Mouse (Mus musculus) embryonic facial prominence, embryonic 10.5 days (tissue): ENCODE results near the gene Ttc7. TPM values are rescaled to one million over a fixed set of nuclear protein-coding genes. Genes with fewer than 3 reads are reported as not detected.
A peak's percentile ranks its signal among the peaks of the same experiment; 100 is the strongest.

Experiments used
- DNase-seq: peaks from one replicate; pipeline ENCODE4 v3.0.0-alpha.2; 2017; ENCODE audit warnings: low spot score
- H3K27ac ChIP-seq: fragments of 300-500 bp; sonication (generic); replicated peaks from 2 replicates; pipeline ENCODE4 v1.5.1; 2016; ENCODE audit warnings: mild to moderate bottlenecking
- H3K27me3 ChIP-seq: fragments of 300-500 bp; sonication (generic); replicated peaks from 2 replicates; pipeline ENCODE4 v1.6.1; 2016; ENCODE audit warnings: low read depth, mild to moderate bottlenecking; ENCODE audit not compliant: poor library complexity, severe bottlenecking
- H3K36me3 ChIP-seq: fragments of 300-500 bp; sonication (generic); replicated peaks from 2 replicates; pipeline ENCODE4 v1.6.1; 2016; ENCODE audit warnings: mild to moderate bottlenecking, moderate library complexity
- H3K4me1 ChIP-seq: fragments of 300-500 bp; sonication (generic); 2 replicates; pipeline ENCODE4 v1.6.1; 2016
- H3K4me3 ChIP-seq: fragments of 300-500 bp; sonication (generic); 2 replicates; pipeline ENCODE4 v1.5.1; 2016; ENCODE audit warnings: mild to moderate bottlenecking, moderate library complexity
- H3K9me3 ChIP-seq: fragments of 300-500 bp; sonication (generic); 2 replicates; pipeline ENCODE4 v1.6.1; 2016; ENCODE audit warnings: mild to moderate bottlenecking
- WGBS: fragments of 180-500 bp; shearing (Covaris S2); methylation state at CpG from one replicate; pipeline ENCODE4 v1.1.7; 2016; 5-methylcytosine and 5-hydroxymethylcytosine counted together
- polyA plus RNA-seq: library from polyadenylated mRNA; unstranded; fragments of >200 nt; fragmentation: Nextera tagmentation; extraction: Ambion mirVana; gene quantifications from 2 replicates; pipeline ENCODE4 v1.2.1, GENCODE M21; 2016

Gene Ttc7
- polyA plus RNA-seq, 1 experiment from 2014 or later: 3.6 TPM

GRCm38 (mm10) chr17:87385835-87386234 is 103.1 kb downstream of the Ttc7 start:
- Histone ChIP-seq H3K36me3 (no peaks in the 10 kb centered on the region), H3K4me3 (no peak overlapping the region), H3K27me3 (no peaks in the 10 kb centered on the region), H3K27ac (no peak overlapping the region; the same call in 1 of the 2 replicates), H3K4me1 (peaks cover 13% of the 10 kb centered on the region; the same call in 1 of the 2 replicates), H3K9me3 (no peaks in the 10 kb centered on the region)
- no peak for DNase-seq
- WGBS: 82% methylated on average over 3 of the region's 3 CpGs

- H3K27ac ChIP-seq: no peak overlapping the region
- no peak overlapping the region for H3K4me3 ChIP-seq
- DNase-seq: no peak
- 0 out of 2 replicates have a peak, but pooled peaks cover 3% of the 10 kb centered on the region for H3K4me1 ChIP-seq
- no peaks in the 10 kb centered on the region for H3K27me3 ChIP-seq
- H3K9me3 ChIP-seq: no peaks in the 10 kb centered on the region
- 61% methylated on average over 5 of the region's 5 CpGs for WGBS
- H3K36me3 ChIP-seq: no peaks in the 10 kb centered on the region
Measured at GRCm38 (mm10) chr17:87387068-87387467, 104.4 kb downstream of the Ttc7 start.

GRCm38 (mm10) chr17:87391242-87391641 is 108.6 kb downstream of the Ttc7 start:
- no peak overlapping the region for H3K4me3 ChIP-seq
- H3K27ac ChIP-seq: no peak overlapping the region
- H3K9me3 ChIP-seq: no peaks in the 10 kb centered on the region
- peaks cover 8% of the 10 kb centered on the region; the same call in 1 of the 2 replicates for H3K4me1 ChIP-seq
- DNase-seq: no peak
- 80% methylated on average over 7 of the region's 7 CpGs for WGBS
- H3K36me3 ChIP-seq: no peaks in the 10 kb centered on the region
- no peaks in the 10 kb centered on the region for H3K27me3 ChIP-seq

GRCm38 (mm10) chr17:87397088-87397487 is 114.4 kb downstream of the Ttc7 start:
- Histone ChIP-seq H3K4me1 (peaks cover 11% of the 10 kb centered on the region; the same call in 1 of the 2 replicates), H3K27ac (no peak overlapping the region), H3K27me3 (no peaks in the 10 kb centered on the region), H3K4me3 (no peak overlapping the region), H3K36me3 (no peaks in the 10 kb centered on the region), H3K9me3 (no peaks in the 10 kb centered on the region)
- 66% methylated on average over 11 of the region's 11 CpGs for whole genome bisulfite sequencing
- DNase-seq: no peak

GRCm38 (mm10) chr17:87402444-87402843 is 119.8 kb downstream of the Ttc7 start:
- Histone ChIP-seq H3K36me3 (no peaks in the 10 kb centered on the region), H3K4me1 (peaks cover 5% of the 10 kb centered on the region; the same call in 1 of the 2 replicates), H3K27ac (no peak overlapping the region), H3K9me3 (no peaks in the 10 kb centered on the region), H3K4me3 (no peak overlapping the region), H3K27me3 (no peaks in the 10 kb centered on the region)
- no peak for DNase-seq
- 89% methylated on average over 11 of the region's 11 CpGs for WGBS

- no peaks in the 10 kb centered on the region for H3K9me3 ChIP-seq
- no peaks in the 10 kb centered on the region for H3K27me3 ChIP-seq
- WGBS: 84% methylated on average over 4 of the region's 4 CpGs
- H3K27ac ChIP-seq: no peak overlapping the region
- DNase-seq: no peak
- H3K36me3 ChIP-seq: no peaks in the 10 kb centered on the region
- H3K4me1 ChIP-seq: peaks cover 4% of the 10 kb centered on the region; the same call in 1 of the 2 replicates
- no peak overlapping the region for H3K4me3 ChIP-seq
Measured at GRCm38 (mm10) chr17:87403462-87403861, 120.8 kb downstream of the Ttc7 start.

- H3K27ac ChIP-seq: no peak overlapping the region
- no peak overlapping the region for H3K4me3 ChIP-seq
- no peaks in the 10 kb centered on the region for H3K9me3 ChIP-seq
- no peaks in the 10 kb centered on the region for H3K4me1 ChIP-seq
- no peaks in the 10 kb centered on the region for H3K27me3 ChIP-seq
- WGBS: 71% methylated on average over 11 of the region's 11 CpGs
- no peaks in the 10 kb centered on the region for H3K36me3 ChIP-seq
- no peak for DNase-seq
Measured at GRCm38 (mm10) chr17:87405576-87405975, 122.9 kb downstream of the Ttc7 start.

- H3K27me3 ChIP-seq: no peaks in the 10 kb centered on the region
- H3K4me1 ChIP-seq: no peaks in the 10 kb centered on the region
- H3K36me3 ChIP-seq: no peaks in the 10 kb centered on the region
- no peak overlapping the region for H3K4me3 ChIP-seq
- H3K27ac ChIP-seq: no peak overlapping the region
- no peak for DNase-seq
- H3K9me3 ChIP-seq: no peaks in the 10 kb centered on the region
- WGBS: 78% methylated on average over 4 of the region's 4 CpGs
Measured at GRCm38 (mm10) chr17:87406646-87407045, 124.0 kb downstream of the Ttc7 start.

- WGBS: 75% methylated on average over 7 of the region's 7 CpGs
Measured at GRCm38 (mm10) chr17:87418082-87418481, 135.4 kb downstream of the Ttc7 start.

GRCm38 (mm10) chr17:87427511-87427910 is 144.8 kb downstream of the Ttc7 start, which contains the start of gene Stpg4:
Gene Stpg4 (minus strand): TSS chr17:87427741.
- Histone ChIP-seq H3K4me1 (0 out of 2 replicates have a peak, but pooled peaks cover 5% of the 10 kb centered on the region), H3K9me3 (no peaks in the 10 kb centered on the region), H3K4me3 (no peak within 1 kb of the TSS), H3K27ac (no peak within 1 kb of the TSS), H3K27me3 (no peaks in the 10 kb centered on the region), H3K36me3 (peaks cover 54% of the 10 kb centered on the region)
- WGBS: 55% methylated on average over 24 of the region's 24 CpGs
- DNase-seq: peak; percentile 22

More at GRCm38 (mm10) chr17:87418082-87418481, 135.4 kb downstream of the Ttc7 start:
- Histone ChIP-seq H3K4me3 (no peak overlapping the region), H3K27ac (no peak overlapping the region), H3K9me3 (no peaks in the 10 kb centered on the region), H3K36me3 (peaks cover 2% of the 10 kb centered on the region; the same call in 1 of the 2 replicates), H3K4me1 (0 out of 2 replicates have a peak, but pooled peaks cover 6% of the 10 kb centered on the region), H3K27me3 (no peaks in the 10 kb centered on the region)
- DNase-seq: no peak

GRCm38 (mm10) chr17:87429431-87429830 is 146.7 kb downstream of the Ttc7 start:
- Histone ChIP-seq H3K4me1 (0 out of 2 replicates have a peak, but pooled peaks cover 5% of the 10 kb centered on the region), H3K36me3 (peaks cover 74% of the 10 kb centered on the region), H3K27ac (no peak overlapping the region), H3K9me3 (no peaks in the 10 kb centered on the region), H3K27me3 (no peaks in the 10 kb centered on the region), H3K4me3 (no peak overlapping the region)
- DNase-seq: no peak
- 79% methylated on average over 3 of the region's 3 CpGs for WGBS
